Mouse (Mus musculus) small intestine, adult 2 months (tissue): ENCODE data around the gene Igfbp1. TPM values are rescaled to one million over a fixed set of nuclear protein-coding genes. Genes with fewer than 3 reads are reported as not detected.
"Not testable (repeated sequence)": the region's sequence is repeated elsewhere in the genome, so short reads cannot be mapped to it uniquely, and the experiment has no call there.

Source experiments
- H3K27ac ChIP-seq: fragments of 200-500 bp; 2 replicates; pipeline ENCODE4 v1.5.1; 2012; ENCODE audit warnings: low read depth, low read length, control low read depth, inconsistent platforms; ENCODE audit not compliant: insufficient read depth
- H3K27me3 ChIP-seq: fragments of 200-500 bp; 2 replicates; pipeline ENCODE4 v1.6.1; 2012; ENCODE audit warnings: mild to moderate bottlenecking, moderate library complexity, low read length, inconsistent platforms; ENCODE audit not compliant: control insufficient read depth, insufficient read depth
- H3K36me3 ChIP-seq: fragments of 200-500 bp; 2 replicates; pipeline ENCODE4 v1.6.1; 2012; ENCODE audit warnings: mild to moderate bottlenecking, low read length, control low read depth, inconsistent platforms; ENCODE audit not compliant: control insufficient read depth, insufficient read depth
- H3K4me1 ChIP-seq: fragments of 200-500 bp; 2 replicates; pipeline ENCODE4 v1.6.1; 2012; ENCODE audit warnings: low read length, inconsistent platforms, mixed read lengths; ENCODE audit not compliant: control insufficient read depth, insufficient read depth, insufficient read length
- H3K4me3 ChIP-seq: fragments of 200-500 bp; 2 replicates; pipeline ENCODE4 v1.5.1; 2012; ENCODE audit warnings: low read depth, mild to moderate bottlenecking, control low read depth, inconsistent platforms, low read length, moderate library complexity
- CTCF ChIP-seq: fragments of 200-500 bp; IDR thresholded peaks from 2 replicates; pipeline ENCODE4 v1.5.1; 2012; ENCODE audit warnings: low read depth, mild to moderate bottlenecking, control low read depth, inconsistent platforms, low read length, moderate library complexity, mixed read lengths; ENCODE audit not compliant: insufficient replicate concordance, insufficient read length; ENCODE audit errors: extremely low read depth
- POLR2A ChIP-seq: fragments of 200-500 bp; IDR thresholded peaks from 2 replicates; pipeline ENCODE4 v1.6.1; 2012; ENCODE audit warnings: low read depth, mild to moderate bottlenecking, control low read depth, inconsistent platforms, low read length, moderate library complexity
- WGBS: fragments of 180-500 bp; shearing (Covaris S2); methylation state at CpG from one replicate; pipeline ENCODE4 v1.1.7; 2018; 5-methylcytosine and 5-hydroxymethylcytosine counted together
- polyA plus RNA-seq: library from polyadenylated mRNA; depleted of rRNA; stranded (reverse); fragments of >200 nt; gene quantifications from 2 replicates; pipeline ENCODE4 v1.2.3, GENCODE M21; 2012

Gene Igfbp1
- polyA plus RNA-seq, 1 experiment = 0.19 TPM

DNA sequence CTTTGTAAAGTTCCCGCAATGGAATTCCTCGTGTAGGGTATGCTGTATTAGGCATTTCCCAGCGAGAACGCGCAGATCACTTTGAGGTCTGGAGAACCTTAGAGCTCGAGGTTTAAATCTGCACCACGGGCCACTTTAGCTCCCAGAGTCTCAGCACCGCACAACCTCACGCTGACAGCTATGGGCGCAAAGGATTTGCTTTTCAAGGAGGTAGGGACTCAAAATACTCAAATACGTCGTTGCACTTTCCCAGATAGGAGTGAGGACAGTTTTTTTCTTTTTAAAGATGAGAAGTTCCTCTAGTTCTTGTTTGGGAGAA, 16.7 kb downstream of the Igfbp1 start:
- no peak for TF ChIP-seq POLR2A
- TF ChIP-seq CTCF = no peak
- WGBS = 2% methylated on average over 12 of the region's 12 CpGs
- H3K36me3 ChIP-seq = no peaks in the 10 kb centered on the region
- H3K4me1 ChIP-seq = no peaks in the 10 kb centered on the region
- H3K27ac ChIP-seq = no peak overlapping the region
- peaks cover 10% of the 10 kb centered on the region; the same call in 1 of the 2 replicates for H3K27me3 ChIP-seq
- H3K4me3 ChIP-seq = peak overlapping the region; percentile 66

GRCm38 (mm10) chr11:7214761-7215160, 17.2 kb downstream of the Igfbp1 start:
- 4% methylated on average over 14 of the region's 14 CpGs for WGBS
- no peaks in the 10 kb centered on the region for H3K36me3 ChIP-seq
- no peak overlapping the region for H3K4me3 ChIP-seq
- no peak overlapping the region for H3K27ac ChIP-seq
- peaks cover 10% of the 10 kb centered on the region; the same call in 1 of the 2 replicates for H3K27me3 ChIP-seq
- TF ChIP-seq POLR2A = no peak
- no peak for TF ChIP-seq CTCF
- H3K4me1 ChIP-seq = no peaks in the 10 kb centered on the region

GRCm38 (mm10) chr11:7215703-7216102, 18.1 kb downstream of the Igfbp1 start:
- TF ChIP-seq POLR2A (no peak), CTCF (peak; percentile 71; the same call in 1 of the 2 replicates)
- no peaks in the 10 kb centered on the region for H3K36me3 ChIP-seq
- H3K27ac ChIP-seq = no peak overlapping the region
- peaks cover 10% of the 10 kb centered on the region; the same call in 1 of the 2 replicates for H3K27me3 ChIP-seq
- 6% methylated on average over 8 of the region's 8 CpGs for WGBS
- no peaks in the 10 kb centered on the region for H3K4me1 ChIP-seq
- no peak overlapping the region for H3K4me3 ChIP-seq

GRCm38 (mm10) chr11:7221826-7222225, 24.2 kb downstream of the Igfbp1 start:
- H3K27ac ChIP-seq, H3K27me3 ChIP-seq, H3K4me1 ChIP-seq, H3K36me3 ChIP-seq, H3K4me3 ChIP-seq: not testable (repeated sequence)
- WGBS = 75% methylated on average over 8 of the region's 8 CpGs

DNA sequence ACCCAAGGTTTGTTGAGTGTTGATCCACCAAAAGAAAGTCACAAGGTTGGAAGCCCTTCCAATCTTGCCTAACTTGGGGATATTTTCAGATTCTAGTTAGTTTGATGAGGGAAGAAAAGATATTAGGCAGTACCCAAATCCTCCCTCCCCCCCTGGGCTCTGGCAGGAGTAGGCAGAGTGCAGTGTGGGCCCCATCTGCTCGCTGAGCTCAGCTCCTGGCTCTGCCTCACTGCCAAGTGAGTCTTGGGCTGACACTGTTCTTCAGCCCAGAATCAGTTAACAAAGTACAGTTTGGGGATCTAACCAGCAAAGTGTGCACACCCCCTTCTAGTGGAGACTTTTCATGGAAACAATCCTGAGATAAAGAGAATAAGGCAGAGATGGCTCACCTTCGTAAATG, 28.6 kb downstream of the Igfbp1 start:
- Histone ChIP-seq H3K4me3 (no peak overlapping the region), H3K27me3 (no peaks in the 10 kb centered on the region), H3K4me1 (no peaks in the 10 kb centered on the region), H3K36me3 (no peaks in the 10 kb centered on the region), H3K27ac (no peak overlapping the region)
- 81% methylated on average over 2 of the region's 2 CpGs for WGBS
- TF ChIP-seq POLR2A (no peak), CTCF (no peak)

DNA sequence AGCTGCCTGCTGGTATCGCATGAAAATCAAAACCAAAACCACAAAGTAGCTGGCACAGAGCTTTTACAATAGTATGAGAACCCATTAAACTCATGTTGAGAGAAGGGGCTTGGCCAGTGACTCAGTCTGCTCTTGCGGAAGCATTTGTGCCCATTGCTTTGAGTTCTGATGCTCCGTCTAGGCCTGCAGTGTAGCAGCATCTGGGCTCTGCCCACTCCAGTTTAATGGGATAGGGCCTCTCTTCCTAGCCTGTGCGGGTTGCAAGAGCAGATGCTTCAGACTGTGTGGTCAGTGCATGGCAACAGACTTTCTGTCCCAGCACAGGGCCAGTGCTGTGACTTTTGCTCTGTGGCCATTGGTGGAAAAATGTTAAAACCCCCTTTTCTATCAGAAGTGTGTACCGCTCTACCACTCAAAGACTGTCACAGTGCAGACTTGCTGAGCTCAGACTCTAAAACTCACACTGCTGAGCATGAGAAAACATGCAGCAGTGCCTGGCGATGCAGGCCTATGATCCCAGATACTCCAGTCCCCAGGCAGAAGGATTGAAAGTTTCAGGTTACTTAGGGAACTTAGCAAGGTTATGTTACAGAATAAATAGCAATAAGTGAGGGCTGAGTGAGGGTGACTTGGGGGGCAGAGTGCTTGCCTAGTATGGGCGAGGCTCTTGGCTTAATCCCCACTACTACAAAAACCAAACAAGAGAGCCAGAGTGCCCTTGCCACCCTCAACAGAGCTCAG, 29.4 kb downstream of the Igfbp1 start:
- TF ChIP-seq CTCF = no peak
- TF ChIP-seq POLR2A = no peak
- 77% methylated on average over 7 of the region's 7 CpGs for WGBS
- no peaks in the 10 kb centered on the region for H3K27me3 ChIP-seq
- no peak overlapping the region for H3K27ac ChIP-seq
- no peaks in the 10 kb centered on the region for H3K4me1 ChIP-seq
- H3K36me3 ChIP-seq = no peaks in the 10 kb centered on the region
- H3K4me3 ChIP-seq = no peak overlapping the region

DNA sequence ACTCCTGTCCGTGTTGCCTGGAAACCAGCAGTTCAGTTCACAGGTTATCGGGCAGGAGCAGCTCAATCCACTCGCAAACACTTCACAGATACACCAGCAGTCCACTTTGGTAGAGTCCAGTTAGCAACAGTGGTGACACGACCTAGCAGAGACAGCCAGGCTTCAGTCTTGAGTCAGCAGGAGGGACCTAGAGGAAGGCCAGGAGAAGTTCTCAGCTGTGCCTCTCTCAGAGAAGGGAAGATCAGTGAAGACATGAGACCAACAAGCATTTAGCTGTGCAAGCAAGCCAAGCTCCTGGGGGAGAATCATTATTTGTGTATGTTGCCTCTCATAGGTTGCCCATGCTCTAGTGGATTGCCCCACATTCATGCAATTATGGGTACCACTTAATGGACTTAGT, 30.5 kb downstream of the Igfbp1 start:
- Histone ChIP-seq H3K27me3 (no peaks in the 10 kb centered on the region), H3K27ac (no peak overlapping the region), H3K4me3 (no peak overlapping the region), H3K36me3 (no peaks in the 10 kb centered on the region), H3K4me1 (no peaks in the 10 kb centered on the region)
- TF ChIP-seq POLR2A = no peak
- no peak for TF ChIP-seq CTCF
- whole genome bisulfite sequencing = 49% methylated on average over 4 of the region's 4 CpGs

DNA sequence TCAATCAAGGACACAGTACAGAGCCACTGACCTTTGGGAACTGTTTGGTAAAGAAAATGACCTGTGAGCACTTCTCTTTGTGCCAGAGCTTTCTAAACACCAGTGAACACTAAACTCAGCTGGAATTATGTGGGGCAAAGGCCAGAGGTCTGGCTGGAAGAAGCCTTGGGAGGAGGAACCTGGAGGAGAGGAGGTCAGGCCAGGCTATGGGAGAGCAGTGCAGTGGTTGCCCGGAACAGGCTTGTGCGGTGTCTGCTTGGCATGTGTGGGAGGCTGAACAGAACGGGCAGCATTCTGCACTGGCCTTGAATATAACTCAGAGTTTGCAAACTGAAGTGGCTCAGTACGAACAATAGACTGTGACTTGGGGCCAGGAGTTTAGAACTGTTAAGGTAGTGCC, 32.4 kb downstream of the Igfbp1 start:
- WGBS = 78% methylated on average over 4 of the region's 4 CpGs
- H3K36me3 ChIP-seq = no peaks in the 10 kb centered on the region
- H3K27me3 ChIP-seq = no peaks in the 10 kb centered on the region
- no peak overlapping the region for H3K4me3 ChIP-seq
- no peak overlapping the region for H3K27ac ChIP-seq
- TF ChIP-seq CTCF = no peak
- TF ChIP-seq POLR2A = no peak
- H3K4me1 ChIP-seq = no peaks in the 10 kb centered on the region
